Mouse (Mus musculus) liver, postnatal 0 days (tissue): ENCODE results near the gene Ndufa6.

ENCODE experiments used
- CTCF ChIP-seq: sonication (generic); IDR thresholded peaks from 2 replicates; pipeline ENCODE4 v1.5.1; 2016; ENCODE audit warnings: antibody characterized with exemption, low read depth
- EP300 ChIP-seq: IDR thresholded peaks from 2 replicates; pipeline ENCODE4 v1.6.1; 2016; ENCODE audit warnings: antibody characterized with exemption, low read depth, mild to moderate bottlenecking

DNA sequence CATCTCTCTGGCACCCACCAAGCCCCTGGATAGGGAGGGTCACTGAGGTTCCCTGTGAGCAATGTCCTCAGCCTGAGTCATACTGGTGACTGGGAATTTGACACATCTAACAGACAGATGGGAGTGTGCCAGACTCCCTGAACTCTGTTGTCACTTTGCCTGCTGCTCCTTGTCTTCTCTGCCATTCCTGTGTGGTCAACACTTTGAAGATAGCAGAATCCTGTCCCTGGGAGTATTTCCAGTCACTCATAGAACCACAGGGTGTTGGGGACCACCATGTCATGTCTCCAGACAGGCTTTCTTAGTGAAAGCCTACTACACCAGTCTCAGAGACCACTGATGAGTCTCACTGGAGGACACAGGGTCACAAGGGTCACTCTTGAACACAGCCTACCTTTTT is 48.0 kb upstream of the Ndufa6 start:
- TF ChIP-seq EP300 (no peak), CTCF (no peak)
